Mouse (Mus musculus): Measurements from ENCODE around the gene Defa33. TPM values are rescaled to one million over a fixed set of nuclear protein-coding genes. Genes with fewer than 3 reads are reported as not detected.

Gene Defa33
- polyA plus RNA-seq (2014; fragmentation: Illumina TruSeq; extraction: RNeasy Lipid Tissue Mini Kit (QIAGEN cat#74804); ENCODE audit: low read depth, low replicate concordance) = not detected

DNA sequence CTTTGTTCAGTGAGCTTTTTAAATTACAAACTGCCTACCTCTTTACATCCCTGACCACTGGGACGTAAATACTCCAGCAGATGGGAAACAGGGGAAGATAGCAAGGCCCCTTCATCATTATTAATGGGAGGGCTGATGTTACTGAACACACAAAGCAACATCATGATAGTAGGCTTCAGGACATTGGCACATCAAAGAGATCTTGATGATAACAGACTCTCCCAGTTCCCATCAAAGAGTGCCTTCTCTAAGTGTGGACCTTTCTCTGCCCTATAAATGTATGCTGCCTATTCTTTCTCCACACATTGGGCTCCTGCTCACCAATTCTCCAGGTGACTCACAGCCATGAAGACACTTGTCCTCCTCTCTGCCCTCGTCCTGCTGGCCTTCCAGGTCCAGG is at the start of gene Defa33:
TSS of gene Defa33 (plus strand) at position 301 of the 400 bp plus-strand sequence.

GRCm38 (mm10) chr8:21378215-21378614 is 13.4 kb upstream of the Defa33 start, which contains the start of gene Defa2:
Gene Defa2, plus strand, starts transcription at chr8:21378515.

GRCm38 (mm10) chr8:21427111-21427510 is 35.5 kb downstream of the Defa33 start, which contains the start of gene Defa36:
Gene Defa36, plus strand, starts transcription at chr8:21427411.

Other genes with a start within 250 kb of the Defa33 start
- not detected for gene Defa22, start 229.5 kb upstream of the Defa33 start, polyA plus RNA-seq (2014; fragmentation: Illumina TruSeq; extraction: RNeasy Lipid Tissue Mini Kit (QIAGEN cat#74804); ENCODE audit: low read depth, low replicate concordance)
- gene Defa31, start 200.2 kb upstream of the Defa33 start, polyA plus RNA-seq (2014; fragmentation: Illumina TruSeq; extraction: RNeasy Lipid Tissue Mini Kit (QIAGEN cat#74804); ENCODE audit: low read depth, low replicate concordance) = not detected
- gene Gm15293, start 190.2 kb upstream of the Defa33 start, polyA plus RNA-seq (2014; fragmentation: Illumina TruSeq; extraction: RNeasy Lipid Tissue Mini Kit (QIAGEN cat#74804); ENCODE audit: low read depth, low replicate concordance) = not detected
- gene Gm15292, start 142.1 kb upstream of the Defa33 start, polyA plus RNA-seq (2014; fragmentation: Illumina TruSeq; extraction: RNeasy Lipid Tissue Mini Kit (QIAGEN cat#74804); ENCODE audit: low read depth, low replicate concordance) = not detected
- not detected for gene Defa27, start 76.3 kb upstream of the Defa33 start, polyA plus RNA-seq (2014; fragmentation: Illumina TruSeq; extraction: RNeasy Lipid Tissue Mini Kit (QIAGEN cat#74804); ENCODE audit: low read depth, low replicate concordance)
- not detected for gene Defa29, start 64.8 kb upstream of the Defa33 start, polyA plus RNA-seq (2014; fragmentation: Illumina TruSeq; extraction: RNeasy Lipid Tissue Mini Kit (QIAGEN cat#74804); ENCODE audit: low read depth, low replicate concordance)
- not detected for gene Defa2, start 13.3 kb upstream of the Defa33 start, polyA plus RNA-seq (2014; fragmentation: Illumina TruSeq; extraction: RNeasy Lipid Tissue Mini Kit (QIAGEN cat#74804); ENCODE audit: low read depth, low replicate concordance)
- not detected for gene Defa36, start 35.6 kb downstream of the Defa33 start, polyA plus RNA-seq (2014; fragmentation: Illumina TruSeq; extraction: RNeasy Lipid Tissue Mini Kit (QIAGEN cat#74804); ENCODE audit: low read depth, low replicate concordance)
- not detected for gene Gm7849, start 64.7 kb downstream of the Defa33 start, polyA plus RNA-seq (2014; fragmentation: Illumina TruSeq; extraction: RNeasy Lipid Tissue Mini Kit (QIAGEN cat#74804); ENCODE audit: low read depth, low replicate concordance)
- not detected for gene Defa20, start 117.4 kb downstream of the Defa33 start, polyA plus RNA-seq (2014; fragmentation: Illumina TruSeq; extraction: RNeasy Lipid Tissue Mini Kit (QIAGEN cat#74804); ENCODE audit: low read depth, low replicate concordance)
- not detected for gene Defa32, start 137.2 kb downstream of the Defa33 start, polyA plus RNA-seq (2014; fragmentation: Illumina TruSeq; extraction: RNeasy Lipid Tissue Mini Kit (QIAGEN cat#74804); ENCODE audit: low read depth, low replicate concordance)
- not detected for gene Defa37, start 173.6 kb downstream of the Defa33 start, polyA plus RNA-seq (2014; fragmentation: Illumina TruSeq; extraction: RNeasy Lipid Tissue Mini Kit (QIAGEN cat#74804); ENCODE audit: low read depth, low replicate concordance)
- gene Defa28, start 191.2 kb downstream of the Defa33 start, polyA plus RNA-seq (2014; fragmentation: Illumina TruSeq; extraction: RNeasy Lipid Tissue Mini Kit (QIAGEN cat#74804); ENCODE audit: low read depth, low replicate concordance) = not detected
- not detected for gene Gm7861, start 202.7 kb downstream of the Defa33 start, polyA plus RNA-seq (2014; fragmentation: Illumina TruSeq; extraction: RNeasy Lipid Tissue Mini Kit (QIAGEN cat#74804); ENCODE audit: low read depth, low replicate concordance)
- not detected for gene Defa26, start 226.4 kb downstream of the Defa33 start, polyA plus RNA-seq (2014; fragmentation: Illumina TruSeq; extraction: RNeasy Lipid Tissue Mini Kit (QIAGEN cat#74804); ENCODE audit: low read depth, low replicate concordance)